Mouse (Mus musculus) heart, adult 8-10 months (tissue): Measurements from ENCODE around the gene Lsg1. TPM values are rescaled to one million over a fixed set of nuclear protein-coding genes. Genes with fewer than 3 reads are reported as not detected.

Experiments
- DNase-seq: peaks from one replicate; pipeline ENCODE4 v3.0.0; 2022; ENCODE audit warnings: low spot score
- total RNA-seq, 4 experiments: library from RNA; stranded (reverse); gene quantifications; 2 replicates each; pipeline ENCODE4 v1.2.4; 2022

Gene Lsg1
- total RNA-seq, 4 experiments from 2014 or later: 15.3 to 21.1 (median 19.7) TPM

GRCm38 (mm10) chr16:30517666-30518283 is 69.6 kb downstream of the Lsg1 start:
- DNase-seq: peak; percentile 56

DNA sequence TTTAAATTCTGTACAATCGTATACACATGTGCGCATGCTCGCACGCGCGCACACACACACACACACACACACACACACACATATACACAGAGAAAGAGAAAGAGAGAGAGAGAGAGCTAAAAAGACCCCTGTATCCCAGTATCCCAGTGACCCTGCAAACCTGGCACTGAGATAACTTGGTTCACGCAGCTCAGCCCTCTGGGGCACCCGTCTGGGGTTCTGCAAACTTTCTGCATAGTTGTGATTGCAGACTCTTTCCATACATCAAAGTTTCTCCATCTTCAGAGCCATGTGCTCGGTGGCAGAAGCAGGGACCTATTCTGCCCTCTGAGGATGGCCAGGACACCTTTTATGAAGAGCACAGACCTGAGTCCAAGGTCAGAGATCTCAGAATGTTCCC is 70.4 kb downstream of the Lsg1 start:
- no peak for DNase-seq

GRCm38 (mm10) chr16:30515418-30515817 is 72.0 kb downstream of the Lsg1 start:
- no peak for DNase-seq

DNA sequence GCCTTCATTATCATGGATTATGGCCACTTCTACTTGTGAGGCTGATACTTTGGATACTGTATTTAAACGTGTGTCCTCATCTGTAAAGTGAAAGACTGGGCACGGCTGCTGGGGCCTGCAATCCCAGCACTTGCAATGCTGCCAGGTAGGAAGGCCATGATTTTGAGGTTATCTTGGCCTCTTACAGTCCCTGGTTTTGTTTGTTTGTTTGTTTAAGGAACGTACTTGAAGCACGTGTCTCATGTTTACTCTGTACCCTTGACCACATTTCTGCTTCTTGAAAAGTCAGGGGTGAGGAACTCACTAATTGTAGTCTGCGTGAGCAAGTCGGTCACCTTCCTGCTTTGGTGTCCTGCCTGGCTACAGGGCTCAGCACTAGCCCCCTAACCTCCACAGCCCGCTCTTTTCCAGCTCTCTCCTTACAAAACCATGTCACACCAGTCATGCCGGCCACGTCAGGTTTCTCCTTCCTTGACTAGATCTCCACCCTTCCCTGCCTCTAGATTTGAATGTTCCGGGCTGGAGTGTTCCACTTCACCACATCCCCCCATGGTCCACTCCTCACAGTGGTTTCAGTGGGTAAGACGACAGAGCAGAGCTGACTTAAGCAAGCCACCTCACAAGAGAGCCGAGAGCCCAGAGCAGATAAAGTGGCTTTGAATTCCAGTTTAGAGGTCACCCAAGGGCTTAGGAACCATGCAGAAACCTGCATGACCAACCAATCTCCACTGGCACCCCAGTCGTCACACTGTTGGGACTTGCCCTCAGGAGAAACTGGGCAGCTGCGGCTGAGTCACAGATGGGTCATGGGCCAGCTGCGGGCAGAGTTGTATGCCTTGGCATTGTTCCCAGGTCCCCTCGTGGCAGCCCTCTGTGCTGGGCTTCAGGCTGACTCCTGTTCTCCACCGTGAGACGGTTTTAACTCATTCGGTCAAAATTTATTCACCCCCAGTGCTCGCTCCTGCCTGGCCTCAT is 74.1 kb downstream of the Lsg1 start:
- DNase-seq: peak; percentile 29

- DNase-seq: peak; percentile 50
Observed at GRCm38 (mm10) chr16:30512375-30513049, 74.9 kb downstream of the Lsg1 start.

GRCm38 (mm10) chr16:30511563-30512340 is 75.6 kb downstream of the Lsg1 start:
- no peak for DNase-seq

DNA sequence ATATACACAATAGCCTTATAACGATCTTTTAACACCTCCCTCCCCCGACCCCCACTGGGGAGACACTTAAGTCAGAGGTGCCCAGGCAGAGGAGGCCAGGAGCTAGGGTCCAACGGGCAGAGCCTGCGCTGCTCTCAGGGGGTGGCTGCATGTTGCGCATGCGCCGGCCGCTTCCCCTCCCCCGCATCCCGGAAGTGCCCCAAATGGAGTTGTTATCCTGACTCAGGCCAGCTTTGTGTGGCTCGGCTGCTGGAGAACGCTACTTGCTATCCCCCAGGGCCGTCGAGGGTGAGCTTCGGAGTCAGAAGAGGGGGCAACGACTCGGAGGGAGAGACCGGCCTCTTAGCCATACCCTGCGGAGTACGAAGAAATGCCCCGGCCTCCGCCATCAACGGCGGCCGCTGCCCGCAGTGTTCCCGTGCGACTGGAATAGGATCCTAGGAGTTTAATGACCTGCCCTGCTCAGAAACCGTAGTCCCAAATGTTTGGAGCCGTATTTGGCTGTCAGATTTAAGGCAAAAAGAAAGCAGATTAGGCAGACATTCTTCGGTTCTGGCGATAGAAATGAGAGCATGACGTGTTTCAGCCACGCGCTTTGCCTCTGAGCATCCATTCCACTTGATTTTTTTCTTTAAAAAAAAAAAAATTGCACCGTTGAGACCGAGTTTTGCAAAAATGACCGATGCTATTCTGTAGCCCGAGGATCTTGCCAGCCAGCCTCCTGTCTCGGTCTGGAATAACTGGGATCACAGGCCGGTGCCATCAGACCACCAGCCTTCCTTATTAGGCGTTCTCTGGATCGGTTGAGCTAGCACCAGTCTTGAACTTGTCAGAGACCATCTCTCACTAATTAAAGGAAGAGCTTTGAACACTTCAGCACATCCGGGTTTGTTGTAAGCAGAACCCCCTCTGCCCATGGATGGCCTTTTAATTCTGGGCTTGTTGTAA is 76.6 kb downstream of the Lsg1 start:
- peak; percentile 90 for DNase-seq

Other genes starting within 250 kb of the Lsg1 start
- gene Atp13a3, start 181.6 kb downstream of the Lsg1 start, total RNA-seq: 10 to 100 TPM; 43.1 to 54.9 (median 50.5) TPM
- gene Tmem44, start 36.8 kb downstream of the Lsg1 start, total RNA-seq: 1 to 10 TPM; 4.1 to 7.0 (median 5.2) TPM
- gene Fam43a, start 12.1 kb upstream of the Lsg1 start, total RNA-seq: 10 to 100 TPM; 19.6 to 26.6 (median 23.8) TPM